Mouse (Mus musculus): ENCODE data around the gene Slc35b4.

Slc35b4 gene

DNA sequence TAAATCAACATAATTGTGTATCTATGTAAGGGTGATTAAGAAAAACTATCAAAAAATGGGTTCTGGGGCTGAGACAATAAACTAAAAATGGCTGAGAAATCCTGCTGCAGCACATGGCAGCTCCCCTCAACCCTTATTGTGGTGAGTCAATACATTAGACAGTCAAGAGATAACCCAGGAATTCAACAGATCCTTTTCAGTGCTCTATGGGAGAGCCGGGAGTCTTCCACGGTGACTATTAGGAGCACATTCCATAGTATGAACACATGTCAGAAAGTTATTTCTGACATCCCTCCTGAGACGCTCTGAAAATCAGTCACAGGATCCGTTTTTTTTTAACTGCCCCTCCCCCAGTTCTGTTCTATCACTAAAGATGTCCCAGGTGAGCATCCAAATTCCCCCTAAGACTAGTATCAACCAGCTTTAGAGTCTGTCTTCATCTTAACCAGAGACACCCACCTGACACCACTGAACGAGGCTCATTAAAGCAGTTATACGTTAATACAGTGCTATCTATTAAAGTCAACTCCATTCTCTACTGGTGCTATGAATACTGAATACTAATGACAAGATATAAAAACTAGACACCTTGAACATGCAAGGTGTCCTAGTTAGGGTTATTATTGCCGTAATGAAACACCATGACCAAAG, 5.9 kb downstream of the Slc35b4 start:
- DNase-seq (ENCODE audit: low spot score) = no peak

DNA sequence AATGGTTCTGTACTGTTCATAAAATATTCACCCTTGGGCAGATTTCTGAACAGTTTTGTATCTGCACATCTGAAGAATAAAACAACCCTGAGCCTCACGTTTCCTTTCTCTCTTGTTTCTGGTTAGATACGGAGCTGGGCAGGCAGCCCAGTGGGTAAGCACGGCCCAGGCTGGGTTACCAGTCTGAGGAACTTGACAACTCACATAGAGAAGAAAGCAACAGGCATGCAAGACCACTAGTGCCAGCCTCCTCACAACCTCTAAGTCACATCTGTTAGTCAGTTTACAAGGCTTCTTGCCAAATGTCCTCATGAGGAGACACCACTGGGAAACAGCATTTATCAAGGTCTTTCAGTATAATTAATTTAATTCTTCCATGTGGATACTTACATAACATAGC, 8.1 kb downstream of the Slc35b4 start:
- DNase-seq (ENCODE audit: low spot score) = no peak

GRCm38 (mm10) chr6:34163014-34163413, 13.9 kb downstream of the Slc35b4 start:
- no peak for DNase-seq (ENCODE audit: low spot score)

DNA sequence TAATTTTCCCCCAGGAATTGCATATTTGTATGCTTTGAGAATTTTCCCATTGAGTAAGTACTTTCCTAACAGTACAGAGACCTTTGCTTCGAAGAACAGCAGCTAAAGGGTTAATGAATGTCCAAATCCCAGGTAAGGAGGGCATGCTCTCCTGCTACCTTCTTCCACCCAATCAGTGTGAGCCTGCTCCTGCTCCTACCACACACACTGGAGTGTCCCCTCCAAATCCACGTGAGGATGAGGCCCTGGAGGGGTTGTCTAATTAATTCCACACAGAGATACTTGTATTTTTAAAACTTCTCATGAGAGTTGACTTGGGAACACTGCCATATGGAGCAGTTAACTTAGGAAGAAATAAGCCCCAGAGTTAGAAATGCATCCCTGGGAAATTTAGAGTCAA, 14.3 kb downstream of the Slc35b4 start:
- no peak for DNase-seq (ENCODE audit: low spot score)

- DNase-seq (ENCODE audit: low spot score) = no peak
Observed at GRCm38 (mm10) chr6:34161511-34161910, 15.4 kb downstream of the Slc35b4 start.

DNA sequence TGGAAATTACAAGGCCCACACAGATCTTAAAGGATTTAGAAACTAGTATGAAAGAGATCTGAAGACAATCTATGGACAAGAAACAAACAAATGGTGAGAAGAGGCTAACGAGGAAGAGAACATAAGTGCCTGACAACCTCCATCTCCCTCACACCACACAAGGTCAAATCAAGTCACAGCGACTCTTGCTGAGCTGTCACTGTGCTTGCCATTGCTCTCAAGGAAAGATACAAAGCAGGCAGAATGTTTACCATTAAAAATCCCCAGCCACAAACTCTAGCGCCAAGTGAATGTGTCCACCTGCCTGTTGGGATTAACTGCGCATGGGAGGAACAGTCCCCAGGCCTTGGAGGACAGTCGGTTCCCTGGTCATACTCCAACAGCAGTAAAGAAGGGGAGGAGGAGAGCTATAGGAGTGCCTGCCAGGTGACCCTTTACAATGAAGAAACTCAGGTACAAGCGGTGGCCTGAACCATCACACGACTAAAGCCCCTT, 16.0 kb downstream of the Slc35b4 start:
- DNase-seq (ENCODE audit: low spot score) = no peak

- no peak for DNase-seq (ENCODE audit: low spot score)
Observed at GRCm38 (mm10) chr6:34159998-34160815, 16.7 kb downstream of the Slc35b4 start.

- no peak for DNase-seq (ENCODE audit: low spot score)
Observed at GRCm38 (mm10) chr6:34156841-34157748, 19.8 kb downstream of the Slc35b4 start.

DNA sequence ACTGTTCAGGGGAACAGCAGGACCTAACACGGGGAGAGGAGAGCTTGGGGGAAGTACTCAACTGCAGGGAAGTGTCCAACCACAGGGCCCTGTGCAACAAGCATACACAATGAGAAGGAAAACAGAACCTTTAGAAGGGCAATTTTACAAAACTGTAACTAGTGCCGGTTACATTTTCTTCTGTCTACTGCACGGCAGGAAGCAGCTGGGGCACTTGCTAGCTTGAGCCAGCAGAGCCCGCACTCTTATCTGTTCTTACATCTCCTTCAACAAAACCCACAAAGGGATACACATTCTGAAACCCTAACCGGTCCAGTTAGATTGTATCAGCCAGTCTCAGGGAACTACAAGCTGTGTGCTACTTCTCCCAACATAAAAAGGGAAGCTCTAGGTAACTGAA, 20.9 kb downstream of the Slc35b4 start:
- no peak for DNase-seq (ENCODE audit: low spot score)

DNA sequence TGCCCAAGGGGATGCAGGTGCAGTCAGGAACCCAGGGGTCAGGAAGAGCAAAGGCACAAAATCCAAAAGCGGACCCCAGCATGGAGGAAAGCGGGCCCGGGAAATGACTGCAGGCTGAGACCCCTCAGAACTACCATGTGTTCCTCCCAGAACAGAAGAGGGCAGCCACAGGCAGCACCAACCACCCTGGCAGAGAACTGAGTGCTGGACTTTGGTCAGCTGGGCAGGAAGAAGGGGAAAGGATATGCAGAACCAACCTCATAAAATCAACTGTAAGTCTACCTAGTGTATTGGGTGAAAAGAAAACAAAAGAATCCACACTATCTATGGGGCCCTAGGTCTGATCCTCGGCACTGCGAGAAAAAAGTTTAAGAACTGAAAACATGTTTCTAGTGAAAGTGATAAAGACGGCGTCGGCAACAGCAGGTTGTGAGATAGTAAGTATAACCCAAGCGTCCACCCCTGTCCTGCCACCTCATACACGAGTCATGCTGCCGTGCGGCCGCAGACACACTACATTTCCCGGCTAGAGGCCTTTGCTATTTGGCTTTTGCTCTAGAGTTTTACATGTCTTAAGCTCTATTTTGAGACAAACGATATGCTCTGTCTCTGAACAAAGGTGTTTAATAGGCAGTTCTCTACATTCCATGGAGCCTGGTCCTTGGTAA, 21.6 kb downstream of the Slc35b4 start:
- DNase-seq (ENCODE audit: low spot score) = no peak

DNA sequence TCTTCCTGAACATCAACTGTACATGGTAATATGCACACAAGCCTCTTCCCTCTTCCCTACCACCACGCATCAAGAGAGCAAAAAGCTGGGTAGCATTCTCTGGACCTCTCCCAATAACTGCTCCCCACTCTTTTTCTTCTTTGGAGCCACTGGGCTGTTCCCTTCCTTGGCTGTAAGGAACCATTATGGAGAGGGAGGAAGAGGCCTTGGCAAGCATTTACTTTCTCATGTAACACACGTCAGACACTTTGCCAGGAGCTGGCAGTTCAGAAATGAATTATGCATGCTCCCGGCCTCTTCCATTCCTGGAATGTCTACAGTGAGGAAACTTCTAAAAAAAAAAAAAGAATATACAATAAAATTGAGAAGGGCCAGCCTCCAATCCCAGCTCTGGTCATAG, 22.7 kb downstream of the Slc35b4 start:
- DNase-seq (ENCODE audit: low spot score) = peak; percentile 22

DNA sequence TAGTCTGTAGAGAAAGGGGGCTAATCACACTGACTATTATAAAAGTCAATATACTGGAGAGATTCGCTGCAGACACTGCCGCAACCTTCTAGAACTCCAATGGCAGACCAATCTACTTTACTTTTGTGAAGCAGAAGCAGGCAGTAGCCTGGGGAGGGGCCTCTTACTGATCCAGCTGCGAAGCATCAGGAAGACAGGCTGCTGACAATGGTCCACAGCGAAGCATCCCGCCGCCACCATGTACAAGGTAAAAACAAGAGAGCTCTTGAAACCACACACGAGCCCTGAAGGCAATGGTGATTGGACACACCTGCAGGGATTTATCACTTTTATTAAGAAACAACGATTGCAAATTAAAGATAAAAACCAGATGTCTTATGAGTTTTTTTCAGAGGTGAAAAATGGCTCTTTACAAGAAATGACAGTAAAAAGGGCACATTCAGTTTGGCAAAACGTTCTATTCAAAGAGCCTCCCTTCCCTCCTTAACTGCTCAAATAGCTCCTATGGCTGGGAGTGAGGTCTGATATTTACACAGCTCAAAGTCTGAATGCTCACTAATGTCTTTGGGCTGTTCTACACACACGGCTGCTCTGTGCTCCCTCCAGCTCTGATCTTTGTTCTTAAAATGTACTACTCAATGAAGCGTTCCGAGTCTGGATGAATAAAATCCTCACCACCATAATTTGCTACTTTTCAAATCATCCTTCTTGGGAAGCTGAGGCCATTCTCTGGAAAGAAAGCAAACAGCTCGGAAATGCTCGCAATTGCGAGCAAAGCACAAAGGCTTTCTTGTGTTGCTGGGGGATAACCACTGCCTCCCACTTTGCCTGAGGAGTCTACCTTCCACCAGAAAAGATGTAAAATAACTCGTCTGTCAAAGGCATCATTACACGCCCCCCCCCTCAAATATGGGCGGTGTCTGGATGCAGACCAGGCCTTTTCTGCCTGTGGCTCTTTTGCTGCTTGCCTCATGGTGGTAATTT, 23.6 kb downstream of the Slc35b4 start:
- DNase-seq (ENCODE audit: low spot score) = no peak

GRCm38 (mm10) chr6:34149821-34150220, 27.1 kb downstream of the Slc35b4 start:
- DNase-seq (ENCODE audit: low spot score) = no peak

GRCm38 (mm10) chr6:34149066-34149465, 27.8 kb downstream of the Slc35b4 start:
- DNase-seq (ENCODE audit: low spot score) = no peak

DNA sequence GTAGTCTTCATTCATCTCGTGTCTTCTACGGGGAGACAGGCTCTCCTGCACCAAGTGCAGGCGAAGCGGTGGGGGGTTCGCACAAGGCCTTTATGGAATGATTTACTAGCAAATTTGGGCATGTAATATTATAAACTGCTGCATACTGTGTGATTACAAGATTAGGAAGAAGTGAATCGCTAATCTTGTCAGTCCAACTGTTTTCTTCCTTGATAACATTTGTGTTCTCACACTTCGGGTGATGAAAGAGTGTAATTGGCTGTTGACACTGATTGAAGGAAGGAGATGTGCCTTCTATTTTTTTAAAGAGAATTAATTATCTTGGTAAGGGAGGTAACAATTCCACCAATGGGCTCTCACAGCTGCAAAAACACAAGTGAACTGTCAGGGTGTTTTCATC, 28.3 kb downstream of the Slc35b4 start:
- no peak for DNase-seq (ENCODE audit: low spot score)

DNA sequence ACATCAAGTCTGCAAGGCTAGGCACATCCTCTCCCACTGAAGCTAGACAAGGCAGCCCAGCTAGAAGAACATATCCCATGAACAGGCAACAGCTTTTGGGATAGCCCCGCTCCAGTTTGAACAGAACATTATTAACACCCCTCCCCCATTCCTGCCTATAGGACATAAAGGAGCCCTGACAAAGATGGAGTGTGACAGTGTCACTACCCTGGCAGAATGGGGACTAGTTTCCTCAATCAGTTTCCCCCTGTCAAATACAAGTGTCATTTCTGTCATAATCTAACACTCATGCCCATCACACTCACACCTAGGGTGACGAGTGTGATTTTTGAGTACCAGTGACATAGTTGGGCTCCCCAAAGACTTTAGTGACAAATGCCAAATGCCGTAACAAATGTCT, 28.9 kb downstream of the Slc35b4 start:
- no peak for DNase-seq (ENCODE audit: low spot score)

- DNase-seq (ENCODE audit: low spot score) = no peak
Observed at GRCm38 (mm10) chr6:34146042-34146441, 30.9 kb downstream of the Slc35b4 start.

DNA sequence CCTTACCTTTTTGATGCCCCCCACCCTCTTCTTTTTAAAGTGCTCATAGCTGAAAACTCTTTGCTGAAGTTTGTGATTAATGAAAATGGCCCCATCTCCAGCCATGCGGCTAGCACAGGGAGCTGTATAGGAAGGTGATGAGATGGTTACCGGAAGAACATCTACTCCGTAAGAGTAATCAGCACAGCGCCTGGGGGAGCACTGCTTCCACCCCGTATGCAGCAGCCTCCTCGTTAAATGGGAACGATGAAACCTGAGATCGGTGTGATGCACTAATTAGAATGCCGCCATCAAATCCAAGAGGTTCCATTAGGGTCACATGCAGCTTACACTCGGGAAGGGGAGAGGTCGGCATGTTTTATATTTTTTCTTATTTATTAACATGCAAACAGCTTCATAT, 34.0 kb downstream of the Slc35b4 start:
- DNase-seq (ENCODE audit: low spot score) = no peak

- DNase-seq (ENCODE audit: low spot score) = no peak
Observed at GRCm38 (mm10) chr6:34138366-34138765, 38.5 kb downstream of the Slc35b4 start.

DNA sequence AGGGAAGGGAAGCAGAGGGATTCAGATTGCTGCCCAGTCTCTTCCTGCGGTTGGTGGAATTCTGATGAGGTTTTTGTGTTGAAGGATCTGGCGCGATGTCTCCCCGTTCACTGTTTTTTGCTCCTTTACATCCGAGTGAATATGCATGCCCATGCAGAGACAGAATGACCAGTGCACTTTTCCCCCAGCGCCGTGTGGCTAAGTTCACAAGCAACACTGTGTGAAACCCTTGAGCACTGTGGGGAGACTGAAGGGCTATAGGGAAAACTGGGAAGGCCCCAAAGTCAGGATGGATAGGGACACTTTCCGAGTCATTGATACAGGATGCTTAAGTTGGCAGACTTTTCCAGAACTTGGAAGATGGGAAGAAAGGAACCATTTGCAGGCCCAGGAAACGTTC, 44.5 kb downstream of the Slc35b4 start:
- no peak for DNase-seq (ENCODE audit: low spot score)

DNA sequence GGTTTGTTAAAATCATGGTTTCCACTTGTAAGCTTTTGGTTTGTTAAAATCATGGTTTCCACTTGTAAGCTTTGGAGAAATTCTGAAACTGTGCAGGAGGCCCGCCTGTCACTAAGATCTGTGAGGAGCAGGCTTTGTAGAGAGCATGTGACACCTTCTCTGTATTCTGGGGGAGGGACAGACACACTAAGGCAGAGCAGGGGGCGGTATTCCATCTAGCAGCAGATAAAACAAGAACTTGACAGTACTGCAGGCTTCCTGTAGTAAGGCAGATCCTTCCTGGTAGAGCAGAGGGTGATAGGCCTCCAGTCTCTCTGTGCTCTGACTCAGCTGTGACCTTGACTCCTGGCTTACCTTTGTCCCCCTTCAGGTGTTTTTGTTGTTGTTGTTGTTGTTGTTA, 47.6 kb downstream of the Slc35b4 start:
- no peak for DNase-seq (ENCODE audit: low spot score)

Measured in ovary, postnatal 14 days (tissue).